Mouse (Mus musculus) lung, postnatal 0 days (tissue): Measurements from ENCODE around the gene Wdr54.

Experiments used
- CTCF ChIP-seq: IDR thresholded peaks from 2 replicates; pipeline ENCODE4 v1.5.1; 2016; ENCODE audit warnings: antibody characterized with exemption, mild to moderate bottlenecking
- EP300 ChIP-seq: IDR thresholded peaks from 2 replicates; pipeline ENCODE4 v1.6.1; 2016; ENCODE audit warnings: antibody characterized with exemption, mild to moderate bottlenecking, control low read depth

DNA sequence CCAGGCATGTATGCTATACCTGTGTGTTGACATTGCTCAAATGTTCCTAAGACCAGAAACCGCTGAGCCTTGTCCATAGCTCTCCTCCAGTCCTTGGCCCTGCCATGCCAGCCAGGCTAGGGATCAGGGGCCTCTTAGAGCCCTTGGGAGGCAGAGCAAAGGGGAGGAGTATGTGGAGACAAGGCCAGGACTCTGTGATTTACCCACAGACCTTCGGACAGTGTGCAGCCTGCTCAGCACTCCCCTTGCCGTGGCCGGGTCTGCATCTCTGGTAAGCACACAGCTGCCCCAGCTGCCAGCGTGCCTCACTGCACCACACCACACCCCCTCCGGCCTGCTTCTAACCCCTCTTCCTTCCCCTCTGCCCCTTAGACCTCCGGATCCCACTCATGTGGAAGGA lies 8.9 kb downstream of the Wdr54 start:
- no peak for TF ChIP-seq CTCF
- TF ChIP-seq EP300 = no peak
